Mouse (Mus musculus) ovary, postnatal 36 days (tissue): ENCODE results near the gene Gns.
A peak's percentile ranks its signal among the peaks of the same experiment; 100 is the strongest.
"Not testable (repeated sequence)": the region's sequence is repeated elsewhere in the genome, so short reads cannot be mapped to it uniquely, and the experiment has no call there.

Source experiments
- DNase-seq: peaks from one replicate; pipeline ENCODE4 v3.0.0; 2022; ENCODE audit warnings: low spot score, mixed read lengths

Gene Gns

GRCm38 (mm10) chr10:121364801-121365564 is at the start of gene Gns:
Gene Gns, plus strand, starts transcription at chr10:121365090.
- DNase-seq = peak; percentile 88

GRCm38 (mm10) chr10:121315321-121316283 is 49.3 kb upstream of the Gns start:
- DNase-seq = no peak

GRCm38 (mm10) chr10:121316361-121316760 is 48.5 kb upstream of the Gns start:
- DNase-seq = no peak

GRCm38 (mm10) chr10:121318397-121318950 is 46.4 kb upstream of the Gns start:
- no peak for DNase-seq

- no peak for DNase-seq
Observed at GRCm38 (mm10) chr10:121323493-121323892, 41.4 kb upstream of the Gns start.

GRCm38 (mm10) chr10:121326167-121326566 is 38.7 kb upstream of the Gns start:
- DNase-seq = no peak

GRCm38 (mm10) chr10:121329586-121329985 is 35.3 kb upstream of the Gns start:
- no peak for DNase-seq

- DNase-seq = peak; percentile 62
Observed at GRCm38 (mm10) chr10:121330940-121331339, 34.0 kb upstream of the Gns start.

GRCm38 (mm10) chr10:121334576-121334975 is 30.3 kb upstream of the Gns start:
- peak; percentile 35 for DNase-seq

GRCm38 (mm10) chr10:121336536-121336935 is 28.4 kb upstream of the Gns start:
- DNase-seq = not testable (repeated sequence)

GRCm38 (mm10) chr10:121340754-121341593 is 23.9 kb upstream of the Gns start:
- DNase-seq = no peak

GRCm38 (mm10) chr10:121342260-121342659 is 22.6 kb upstream of the Gns start:
- no peak for DNase-seq

GRCm38 (mm10) chr10:121343867-121344266 is 21.0 kb upstream of the Gns start:
- DNase-seq = no peak

GRCm38 (mm10) chr10:121349244-121349643 is 15.6 kb upstream of the Gns start:
- DNase-seq = no peak

- peak; percentile 11 for DNase-seq
Observed at GRCm38 (mm10) chr10:121350357-121351065, 14.4 kb upstream of the Gns start.

- peak; percentile 50 for DNase-seq
Observed at GRCm38 (mm10) chr10:121351066-121351581, 13.8 kb upstream of the Gns start, which contains the start of gene Tbc1d30. Gene Tbc1d30, minus strand, starts transcription at chr10:121351278.

GRCm38 (mm10) chr10:121351692-121352290 is 13.1 kb upstream of the Gns start:
- no peak for DNase-seq

GRCm38 (mm10) chr10:121360358-121360757 is 4.5 kb upstream of the Gns start:
- no peak for DNase-seq

GRCm38 (mm10) chr10:121363201-121363600 is 1.7 kb upstream of the Gns start:
- DNase-seq = no peak

- no peak for DNase-seq
Observed at GRCm38 (mm10) chr10:121364306-121364705, 584 bp upstream of the Gns start.
